Mouse (Mus musculus): ENCODE data around the gene Hexdc.

Hexdc gene

DNA sequence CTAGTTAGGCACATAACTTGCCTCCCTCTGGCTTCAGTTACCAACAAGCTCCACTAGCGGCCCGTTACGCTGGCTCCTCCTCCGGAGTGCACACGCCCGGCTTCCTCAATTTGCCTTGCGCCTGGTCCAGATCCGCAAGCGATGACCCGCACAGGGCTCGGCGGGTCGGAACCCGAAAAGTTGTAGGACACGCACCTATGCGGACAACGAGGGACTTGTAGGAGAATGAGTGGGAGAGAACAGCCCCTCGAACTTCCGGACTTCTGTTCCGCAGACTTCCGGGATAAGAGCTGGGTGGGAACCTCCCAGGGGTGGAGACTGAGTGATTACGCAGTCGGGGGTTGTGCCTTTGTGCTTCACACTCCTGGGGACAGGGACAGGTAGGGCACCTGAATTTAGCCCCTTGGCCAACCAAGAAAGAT, 24.8 kb downstream of the Hexdc start, which contains the start of gene Cybc1:
Gene Cybc1, minus strand, starts transcription at position 305 of the 422 bp plus-strand sequence.
- peak; percentile 90 for DNase-seq

DNA sequence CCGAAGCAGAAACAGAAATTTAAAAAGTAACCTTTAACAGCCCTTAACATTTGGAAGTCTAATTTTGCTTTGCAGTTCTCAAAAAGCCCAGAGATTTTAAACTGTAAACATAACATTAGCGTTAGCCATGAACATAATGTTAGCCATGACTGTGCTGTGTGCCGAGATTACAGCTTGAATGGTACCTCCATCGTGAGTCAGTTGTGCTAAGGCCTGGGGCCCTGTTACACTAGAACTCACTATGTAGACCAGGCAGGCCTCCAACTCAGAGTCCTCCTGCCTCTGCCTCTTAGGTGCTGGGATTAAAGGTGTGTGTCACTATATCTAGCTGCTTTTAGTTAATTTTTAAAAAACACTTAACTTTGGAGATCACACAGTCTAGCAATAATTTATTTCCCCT, 27.0 kb downstream of the Hexdc start:
- DNase-seq, result no peak

DNA sequence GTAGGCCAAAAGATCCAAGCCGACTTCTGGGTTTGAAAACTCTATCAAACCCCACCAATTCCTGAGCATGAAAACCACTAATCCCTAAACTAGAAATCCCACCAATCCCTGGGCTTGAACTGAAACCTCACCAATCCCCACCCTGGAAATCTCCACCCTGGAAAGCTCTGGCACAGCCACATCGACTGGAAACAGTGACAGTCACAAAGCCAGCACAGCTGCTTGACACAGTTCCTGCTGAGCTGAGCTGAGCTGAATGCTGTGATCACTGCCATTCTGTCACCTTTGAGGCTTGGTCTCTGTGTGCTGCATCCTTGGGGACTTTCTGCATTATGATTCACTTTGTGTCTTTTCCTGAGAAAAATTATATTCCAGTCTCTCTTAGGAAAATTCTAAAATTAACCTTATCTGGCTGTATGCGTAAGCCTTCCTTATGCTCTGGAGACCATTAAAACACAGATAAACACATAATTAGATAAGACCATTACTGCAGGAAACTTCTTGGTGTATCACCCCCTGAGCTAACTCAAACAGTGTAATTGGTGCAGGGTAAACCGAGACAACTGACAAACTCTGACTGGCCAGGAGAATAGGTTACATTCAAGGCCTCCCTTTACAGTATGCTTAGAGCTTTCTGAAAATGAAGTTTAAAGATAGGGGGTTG, 27.5 kb downstream of the Hexdc start:
- peak; percentile 13 for DNase-seq

DNA sequence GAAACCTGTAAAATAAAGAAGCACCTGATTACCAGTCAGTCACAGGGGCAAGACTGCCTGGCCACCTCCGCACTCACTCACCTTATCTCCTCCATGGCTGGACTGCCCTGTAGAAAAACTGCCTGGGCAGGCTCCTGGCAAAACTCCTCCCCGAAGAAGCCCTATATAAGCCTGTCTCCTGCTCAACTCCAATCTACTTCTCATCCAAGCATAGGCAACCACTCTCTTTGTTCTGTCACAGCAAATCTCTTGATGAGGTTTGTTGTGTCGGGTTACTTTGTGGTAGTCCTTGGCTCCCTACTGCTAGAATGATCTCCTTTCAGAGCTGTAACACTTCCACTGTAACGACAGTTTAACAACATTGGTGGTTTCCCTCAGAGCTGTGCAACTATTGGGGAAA, 28.5 kb downstream of the Hexdc start:
- DNase-seq, result no peak

DNA sequence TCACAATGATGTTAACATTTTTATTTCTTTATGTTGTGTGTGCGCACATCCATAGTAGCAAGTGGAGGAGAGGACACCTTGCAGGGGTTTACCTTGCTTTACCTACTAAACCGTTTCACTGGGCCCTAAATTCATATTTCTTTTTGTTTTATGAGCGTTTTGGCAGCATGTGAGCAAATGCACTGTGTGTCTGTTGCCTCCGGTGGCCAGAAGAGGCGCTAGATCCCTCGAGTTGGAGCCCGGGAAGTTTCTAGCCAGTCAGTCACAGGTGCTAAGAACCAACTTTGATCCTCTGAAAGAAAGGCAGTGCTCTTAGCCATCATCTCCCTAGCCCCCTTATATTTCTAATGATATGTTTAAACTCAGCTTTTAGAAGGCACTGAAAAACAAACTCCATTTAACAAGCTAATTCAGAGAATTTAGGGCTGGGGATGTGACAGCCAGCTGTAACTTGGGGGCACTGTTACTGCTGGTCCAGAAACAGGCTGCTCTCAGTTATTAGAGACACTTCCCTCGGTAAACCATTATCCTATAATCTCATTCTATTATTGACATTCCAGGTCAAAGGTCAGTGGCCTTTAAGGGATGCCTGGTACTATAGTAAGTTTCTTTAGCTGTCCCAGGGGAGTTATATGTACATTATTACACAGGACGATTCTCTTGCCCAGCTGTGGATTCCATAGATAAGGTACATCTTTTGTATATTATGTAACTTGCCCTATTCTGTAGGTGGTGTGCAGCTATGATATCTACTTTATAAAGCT, 31.4 kb downstream of the Hexdc start:
- peak; percentile 59 for DNase-seq

DNA sequence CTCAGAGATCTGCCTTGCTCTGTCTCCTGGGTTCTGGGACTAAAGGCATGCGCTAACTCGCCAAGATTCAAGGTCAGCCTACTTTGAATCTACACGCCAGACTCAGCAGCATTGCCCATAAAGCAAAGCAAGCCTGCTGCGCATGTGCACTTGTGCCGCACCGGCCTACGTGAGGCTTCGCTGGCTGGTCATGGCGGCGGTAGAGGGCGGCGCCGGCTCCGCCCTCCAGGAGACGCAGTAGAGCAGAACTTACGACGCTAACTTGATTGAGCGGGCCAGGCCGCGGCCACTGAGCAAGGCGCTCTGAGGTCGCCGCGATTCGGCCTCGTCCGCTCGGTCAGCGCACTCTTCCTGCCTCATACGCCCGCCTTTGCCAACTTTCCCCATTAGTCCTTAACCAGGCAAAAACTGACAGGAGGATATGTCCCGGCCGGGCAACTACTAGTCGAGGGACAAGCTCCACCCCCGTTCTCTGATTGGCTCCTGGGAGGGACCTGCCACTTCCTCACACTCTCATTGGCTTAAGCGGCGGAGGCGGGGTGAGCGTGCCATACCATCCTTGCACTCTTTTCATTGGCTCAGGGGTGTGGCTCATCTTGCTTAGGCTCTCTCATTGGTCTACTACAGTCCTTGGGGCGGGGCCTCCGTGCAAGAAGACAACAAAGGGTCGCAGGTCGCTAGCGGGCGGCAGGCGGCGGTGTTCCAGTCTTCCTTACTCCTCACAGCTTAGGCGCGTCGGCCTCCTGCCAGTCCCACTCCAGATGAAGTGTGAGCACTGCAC, 32.5 kb downstream of the Hexdc start, which contains the start of gene Narf:
Gene Narf, plus strand, starts transcription at position 690 of the 781 bp plus-strand sequence.
- DNase-seq, result peak; percentile 100

DNA sequence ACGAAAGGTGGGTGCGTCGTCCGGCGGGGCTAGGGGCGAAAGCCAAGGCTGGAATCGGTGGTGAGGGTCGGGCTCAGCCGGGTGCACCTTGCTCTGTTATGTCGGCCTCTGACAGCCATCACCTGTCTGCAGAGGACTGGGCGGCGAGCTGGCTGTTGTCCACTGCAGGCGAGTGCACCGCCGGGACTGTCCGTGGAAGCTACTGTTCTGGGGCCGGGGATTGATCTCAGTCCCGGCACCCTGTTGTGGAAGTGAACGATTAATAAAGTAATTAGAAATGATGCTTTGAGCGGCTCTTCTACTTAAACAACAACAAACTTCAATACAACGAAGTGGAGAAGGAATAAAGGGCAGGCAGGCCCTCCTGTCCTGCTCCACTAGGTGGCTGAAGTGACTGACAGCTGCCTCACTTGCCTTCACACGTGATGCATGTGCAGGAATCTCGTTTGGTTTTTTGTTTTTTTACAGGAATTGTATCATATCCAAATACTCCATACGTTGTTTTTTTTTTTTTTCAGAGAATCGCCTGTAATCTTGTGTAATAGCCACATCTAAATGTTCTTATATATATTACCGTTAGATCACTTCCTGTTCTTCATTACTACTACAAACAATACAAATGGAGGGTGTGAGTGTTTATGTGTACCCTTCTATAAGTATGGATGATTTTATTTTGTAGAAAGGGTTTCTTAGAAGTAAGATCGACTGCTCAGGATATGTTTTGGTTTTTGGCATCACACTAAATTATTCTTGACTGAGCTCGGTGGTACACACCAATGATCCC, 33.3 kb downstream of the Hexdc start:
- peak; percentile 58 for DNase-seq

DNA sequence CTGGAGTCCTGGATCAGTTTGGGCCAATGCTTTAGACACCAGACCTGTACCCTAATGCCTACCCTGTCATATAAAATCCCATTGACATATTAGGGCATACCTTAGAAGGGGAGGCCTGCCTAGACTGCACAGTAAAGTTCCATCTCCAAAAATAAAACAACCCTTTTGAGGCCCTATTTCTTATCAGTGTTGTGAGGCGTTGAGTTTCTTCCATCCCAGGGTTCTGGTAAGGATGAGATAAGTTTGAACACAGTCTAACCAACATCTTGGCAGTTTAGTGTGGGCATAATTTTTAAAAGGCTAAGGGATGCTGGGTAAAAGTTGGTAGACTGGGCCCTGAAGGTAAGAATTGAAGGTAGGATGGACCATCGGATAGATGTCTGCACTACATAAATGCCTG, 35.4 kb downstream of the Hexdc start:
- no peak for DNase-seq

DNA sequence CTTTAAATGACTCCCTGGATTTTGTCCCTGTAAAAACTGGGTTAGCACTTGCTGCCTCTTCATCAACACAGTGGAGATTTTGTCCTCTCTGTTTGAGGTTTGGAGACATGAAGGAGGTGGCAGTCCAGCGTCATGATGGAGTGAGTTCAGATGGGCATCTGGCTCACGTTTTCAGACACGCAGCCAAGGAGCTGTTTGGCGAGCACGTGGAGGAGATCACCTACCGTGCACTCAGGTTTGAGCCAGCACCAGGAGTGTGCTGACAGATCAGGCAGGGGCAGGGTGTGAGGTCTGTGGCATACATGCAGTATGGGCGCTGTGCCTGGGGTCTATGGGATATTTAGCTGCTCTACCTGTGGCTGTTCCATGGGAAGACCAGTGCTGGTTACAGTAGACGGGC, 46.0 kb downstream of the Hexdc start:
- DNase-seq, result no peak

DNA sequence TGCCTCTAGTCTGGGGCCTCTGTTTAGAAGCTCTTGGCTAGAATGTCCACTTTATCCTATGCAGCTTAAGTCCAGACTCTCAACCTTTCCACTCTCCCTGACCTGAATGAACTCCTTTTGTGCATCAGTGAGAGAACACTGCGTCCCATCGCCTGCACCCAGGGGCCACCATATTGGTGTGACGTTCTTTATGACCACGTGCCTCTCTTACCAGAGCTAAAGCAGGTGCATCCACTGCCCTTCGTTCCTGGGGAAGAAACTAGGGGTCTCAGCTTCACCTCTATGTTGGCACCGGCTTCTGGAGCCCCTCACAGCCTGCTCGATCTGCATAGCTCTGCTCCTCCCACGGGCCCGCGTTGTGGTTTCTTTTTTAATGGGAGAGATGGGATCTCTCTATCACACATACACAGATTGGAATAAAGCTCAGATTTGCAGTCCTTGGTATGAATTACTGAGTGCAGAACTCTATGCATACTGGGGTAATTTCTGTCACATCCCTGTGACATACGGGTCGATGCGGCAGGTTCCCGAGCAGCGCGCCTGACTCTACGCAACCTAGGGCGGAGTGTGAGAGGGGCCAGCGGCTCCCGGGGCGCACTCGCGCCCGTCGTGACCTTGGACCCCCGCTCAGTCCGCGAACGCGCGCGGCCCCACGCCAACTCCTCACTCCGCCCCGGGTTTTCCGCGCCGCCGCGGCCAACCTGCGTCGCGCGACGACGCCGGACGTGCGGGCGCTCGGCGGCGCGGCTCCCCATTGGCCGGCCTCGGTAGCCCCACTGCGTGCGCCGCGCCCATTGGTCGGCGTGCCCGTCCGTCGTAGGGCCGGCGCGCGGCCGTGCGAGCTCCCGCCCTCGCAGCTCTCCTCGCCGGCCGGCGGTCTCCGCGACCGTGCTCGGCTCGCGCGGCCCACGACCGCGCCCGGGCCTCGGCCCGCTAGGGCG, 55.2 kb downstream of the Hexdc start, which contains the start of gene Foxk2:
Gene Foxk2, plus strand, starts transcription at position 831 of the 941 bp plus-strand sequence.
- peak; percentile 95 for DNase-seq

DNA sequence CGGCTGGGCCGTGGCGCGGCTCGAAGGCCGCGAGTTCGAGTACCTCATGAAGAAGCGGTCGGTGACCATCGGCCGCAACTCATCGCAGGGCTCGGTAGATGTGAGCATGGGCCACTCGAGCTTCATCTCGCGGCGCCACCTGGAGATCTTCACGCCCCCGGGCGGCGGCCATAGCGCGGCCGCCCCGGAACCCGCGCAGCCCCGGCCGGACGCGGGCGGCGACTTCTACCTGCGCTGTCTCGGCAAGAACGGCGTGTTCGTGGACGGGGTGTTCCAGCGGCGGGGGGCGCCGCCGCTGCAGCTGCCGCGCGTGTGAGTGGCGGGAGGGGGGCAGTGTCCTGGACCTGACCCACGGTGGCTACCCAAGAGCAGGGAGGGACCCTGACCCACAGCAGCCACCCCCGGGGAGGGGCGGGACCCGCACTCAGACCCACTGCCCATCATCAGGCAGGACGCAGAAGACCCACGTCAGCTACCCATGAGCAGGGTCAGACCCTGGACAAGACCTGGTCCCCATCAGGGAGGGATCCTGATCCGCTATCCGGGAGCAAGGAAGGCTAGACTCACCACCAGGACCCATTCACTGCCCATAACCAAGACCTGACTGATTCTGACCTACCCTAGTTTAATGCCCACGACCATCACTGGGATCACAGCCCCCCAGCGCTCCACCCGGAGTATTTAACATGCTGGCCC, 56.1 kb downstream of the Hexdc start:
- peak; percentile 41 for DNase-seq

DNA sequence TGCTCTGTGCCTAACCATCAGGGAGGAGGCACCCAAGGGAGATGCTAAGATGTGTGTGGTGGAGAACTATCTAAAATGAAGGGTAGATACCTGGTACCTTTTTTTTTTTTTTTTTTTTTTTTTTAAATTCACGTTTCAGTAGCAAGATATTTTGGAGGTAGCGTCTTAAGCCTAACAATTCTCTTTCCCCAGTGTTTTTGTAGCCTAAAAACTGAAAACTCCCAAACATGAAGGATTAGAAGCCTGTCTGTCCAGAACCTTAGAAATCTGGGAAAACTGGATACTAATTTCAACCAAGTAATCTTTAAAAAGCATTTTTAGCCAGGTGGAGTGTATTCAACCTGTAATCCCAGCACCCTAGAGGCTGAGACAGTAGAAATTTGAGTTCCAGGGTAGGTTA, 56.8 kb downstream of the Hexdc start:
- DNase-seq, result no peak

All from lung, postnatal 10 days (tissue).